Mouse (Mus musculus) right cerebral cortex, adult 18-20 months (tissue): ENCODE measurements around the gene Babam2.
"Not testable (repeated sequence)": the region's sequence is repeated elsewhere in the genome, so short reads cannot be mapped to it uniquely, and the experiment has no call there.

Experiments
- DNase-seq: peaks from one replicate; pipeline ENCODE4 v3.0.0; 2022; ENCODE audit warnings: mixed read lengths

Gene Babam2

GRCm38 (mm10) chr5:31840406-31840805 is 142.9 kb downstream of the Babam2 start:
- no peak for DNase-seq

GRCm38 (mm10) chr5:31844856-31845255 is 147.4 kb downstream of the Babam2 start:
- no peak for DNase-seq

- DNase-seq, result no peak
These were observed 149.5 kb downstream of the Babam2 start for GRCm38 (mm10) chr5:31846971-31847370.

GRCm38 (mm10) chr5:31848995-31849394 is 151.5 kb downstream of the Babam2 start:
- no peak for DNase-seq

- no peak for DNase-seq
These were observed 155.3 kb downstream of the Babam2 start for GRCm38 (mm10) chr5:31852786-31853185.

- DNase-seq, result no peak
These were observed 156.3 kb downstream of the Babam2 start for GRCm38 (mm10) chr5:31853831-31854230.

GRCm38 (mm10) chr5:31858877-31859276 is 161.4 kb downstream of the Babam2 start:
- not testable (repeated sequence) for DNase-seq

GRCm38 (mm10) chr5:31860426-31860825 is 162.9 kb downstream of the Babam2 start:
- no peak for DNase-seq

- DNase-seq, result no peak
These were observed 163.5 kb downstream of the Babam2 start for GRCm38 (mm10) chr5:31860831-31861624.

- no peak for DNase-seq
These were observed 165.4 kb downstream of the Babam2 start for GRCm38 (mm10) chr5:31862753-31863468.

GRCm38 (mm10) chr5:31864095-31864494 is 166.6 kb downstream of the Babam2 start:
- DNase-seq, result no peak

- no peak for DNase-seq
These were observed 168.6 kb downstream of the Babam2 start for GRCm38 (mm10) chr5:31866071-31866470.

- DNase-seq, result no peak
These were observed 173.5 kb downstream of the Babam2 start for GRCm38 (mm10) chr5:31870856-31871520.

GRCm38 (mm10) chr5:31873328-31873727 is 175.8 kb downstream of the Babam2 start:
- no peak for DNase-seq

GRCm38 (mm10) chr5:31874543-31874942 is 177.1 kb downstream of the Babam2 start:
- no peak for DNase-seq

GRCm38 (mm10) chr5:31875443-31875842 is 178.0 kb downstream of the Babam2 start:
- no peak for DNase-seq

GRCm38 (mm10) chr5:31876216-31876974 is 178.9 kb downstream of the Babam2 start:
- DNase-seq, result no peak

GRCm38 (mm10) chr5:31880457-31880856 is 183.0 kb downstream of the Babam2 start:
- DNase-seq, result no peak

- peak; percentile 71 for DNase-seq
These were observed 184.8 kb downstream of the Babam2 start for GRCm38 (mm10) chr5:31882297-31882696.

GRCm38 (mm10) chr5:31884962-31885361 is 187.5 kb downstream of the Babam2 start:
- no peak for DNase-seq

GRCm38 (mm10) chr5:31887590-31887989 is 190.1 kb downstream of the Babam2 start:
- no peak for DNase-seq

- no peak for DNase-seq
These were observed 190.9 kb downstream of the Babam2 start for GRCm38 (mm10) chr5:31888341-31888740.

- DNase-seq, result no peak
These were observed 195.1 kb downstream of the Babam2 start for GRCm38 (mm10) chr5:31892631-31893030.
